Mouse (Mus musculus): ENCODE results near the gene Irf1.

Irf1 gene

DNA sequence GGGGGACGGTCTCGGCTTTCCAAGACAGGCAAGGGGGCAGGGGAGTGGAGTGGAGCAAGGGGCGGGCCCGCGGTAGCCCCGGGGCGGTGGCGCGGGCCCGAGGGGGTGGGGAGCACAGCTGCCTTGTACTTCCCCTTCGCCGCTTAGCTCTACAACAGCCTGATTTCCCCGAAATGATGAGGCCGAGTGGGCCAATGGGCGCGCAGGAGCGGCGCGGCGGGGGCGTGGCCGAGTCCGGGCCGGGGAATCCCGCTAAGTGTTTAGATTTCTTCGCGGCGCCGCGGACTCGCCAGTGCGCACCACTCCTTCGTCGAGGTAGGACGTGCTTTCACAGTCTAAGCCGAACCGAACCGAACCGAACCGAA is at the start of gene Irf1:
Gene Irf1 (plus strand): TSS at position 255 of the 365 bp plus-strand sequence.
- DNase-seq: peak; percentile 96 to 98

DNA sequence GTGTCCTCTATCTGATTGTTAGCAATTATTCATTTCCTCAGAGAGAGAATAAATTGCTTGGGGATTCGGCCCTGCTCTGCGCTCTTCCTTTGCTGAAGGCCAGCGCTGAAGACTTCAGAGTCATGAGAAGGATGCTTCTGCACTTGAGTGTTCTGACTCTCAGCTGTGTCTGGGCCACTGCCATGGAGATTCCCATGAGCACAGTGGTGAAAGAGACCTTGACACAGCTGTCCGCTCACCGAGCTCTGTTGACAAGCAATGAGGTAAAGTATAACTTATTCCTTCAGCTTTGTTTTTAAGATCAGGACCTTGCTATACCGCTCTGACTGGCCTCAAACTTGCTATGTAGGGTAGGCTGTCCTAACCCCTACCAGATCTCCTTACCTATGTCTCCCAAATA is 49.1 kb upstream of the Irf1 start, which contains the start of gene Il5:
Gene Il5 (plus strand): TSS at position 80 of the 400 bp plus-strand sequence.
- DNase-seq: no peak

DNA sequence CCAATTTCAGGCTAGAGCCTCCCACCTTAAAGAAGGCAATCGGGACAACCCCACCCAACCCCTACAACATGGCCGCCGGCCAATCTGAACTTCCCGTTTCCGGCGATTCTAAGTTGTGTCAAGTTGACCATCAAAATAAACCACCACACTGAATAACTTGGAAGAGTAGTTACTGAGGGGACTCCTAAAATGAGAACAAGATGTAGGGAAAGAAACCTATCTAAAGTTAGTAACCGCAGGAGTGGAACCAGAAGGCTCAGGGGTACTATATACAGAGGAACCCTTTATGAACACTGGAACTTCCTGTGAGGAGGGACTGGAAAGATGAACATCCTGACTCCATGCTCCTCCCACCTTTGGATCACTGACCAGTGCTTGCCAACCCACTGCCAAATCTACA is 38.4 kb upstream of the Irf1 start:
- no peak for DNase-seq

DNA sequence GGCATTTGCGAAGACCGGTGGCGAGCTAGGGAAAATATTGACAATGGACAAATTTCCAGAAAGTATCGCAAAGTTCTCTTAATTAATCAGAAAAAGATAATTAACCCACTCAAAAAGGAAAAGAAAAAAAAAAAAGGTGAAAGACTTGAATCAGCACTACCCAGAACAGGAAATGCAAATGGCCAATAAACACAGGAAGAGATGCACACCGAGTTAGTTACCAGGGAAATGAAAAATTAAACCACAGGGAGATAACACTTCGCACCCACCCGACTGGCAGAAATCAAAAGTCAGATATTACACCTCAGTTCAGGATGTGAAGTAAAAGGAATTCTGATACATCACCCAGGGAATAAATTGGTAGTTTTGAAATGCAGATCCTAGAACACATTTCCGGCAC is 37.6 kb upstream of the Irf1 start:
- no peak for DNase-seq

DNA sequence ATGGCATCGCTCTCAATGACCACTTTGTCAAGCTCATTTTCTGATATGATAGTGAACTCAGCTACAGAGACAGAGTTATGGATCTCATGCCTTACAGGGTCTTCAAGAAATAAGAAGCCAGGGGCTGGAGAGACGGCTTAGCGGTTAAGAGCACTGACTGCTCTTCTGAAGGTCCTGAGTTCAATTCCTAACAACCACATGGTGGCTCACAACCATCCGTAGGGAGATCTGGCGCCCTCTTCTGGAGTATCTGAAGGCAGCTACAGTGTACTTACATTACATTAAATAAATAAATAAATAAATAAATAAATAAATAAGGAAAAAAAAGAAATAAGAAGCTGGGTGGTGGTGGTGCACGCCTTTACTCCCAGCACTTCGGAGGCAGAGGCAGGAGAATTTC is 36.0 kb upstream of the Irf1 start:
- DNase-seq: no peak

DNA sequence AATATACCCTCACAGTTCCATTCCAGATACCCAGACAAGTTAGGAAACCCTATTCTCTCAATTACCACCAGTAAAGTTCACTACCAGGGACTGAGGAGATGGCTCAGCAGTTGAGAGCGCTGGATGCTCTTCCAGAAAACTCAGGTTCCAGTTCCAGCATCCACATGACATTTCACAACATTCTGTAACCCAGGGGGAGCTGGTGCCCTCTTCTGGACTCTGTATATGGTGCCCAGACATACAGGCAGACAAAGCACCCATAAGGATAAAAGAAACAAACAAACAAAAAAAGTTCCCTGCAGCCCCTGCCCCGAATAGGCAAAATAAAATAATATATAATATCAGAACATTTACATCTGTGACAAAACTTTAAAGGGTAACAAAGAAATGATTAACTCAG is 35.4 kb upstream of the Irf1 start:
- DNase-seq: no peak

DNA sequence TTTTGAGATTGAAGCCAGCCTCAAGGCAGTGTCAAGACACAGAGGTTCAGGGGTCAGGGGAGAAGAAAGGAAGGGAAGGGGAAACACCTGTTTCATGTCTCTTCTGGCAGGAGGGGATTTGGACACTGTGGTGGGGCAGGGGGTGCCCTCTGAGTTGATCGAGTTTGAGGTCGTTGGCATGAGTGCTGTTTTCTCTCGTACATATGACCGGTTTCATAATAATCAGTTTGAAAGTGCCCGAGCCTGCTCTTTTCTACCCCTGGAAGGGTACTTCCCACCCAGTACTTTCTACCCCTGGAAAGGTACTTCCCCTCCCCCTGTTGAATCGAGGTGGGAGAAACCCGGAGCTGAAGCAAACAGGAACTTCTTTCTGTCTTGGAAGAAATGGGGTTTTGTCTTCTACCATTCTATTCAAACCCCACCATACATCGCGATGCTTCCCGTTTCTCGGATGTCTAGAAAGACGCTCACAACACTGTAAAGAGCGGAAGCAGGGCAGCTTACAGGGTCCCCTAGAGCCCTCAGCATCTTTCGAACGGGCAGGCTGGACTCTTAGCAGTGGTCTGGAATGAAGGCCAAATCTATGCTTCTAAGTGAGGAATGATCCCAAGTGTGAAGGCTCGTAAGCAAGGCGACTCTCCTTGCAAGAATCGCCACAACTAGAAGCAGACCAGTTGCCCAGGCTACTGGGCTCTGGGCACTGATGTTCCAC is 34.7 kb upstream of the Irf1 start:
- DNase-seq: no peak

DNA sequence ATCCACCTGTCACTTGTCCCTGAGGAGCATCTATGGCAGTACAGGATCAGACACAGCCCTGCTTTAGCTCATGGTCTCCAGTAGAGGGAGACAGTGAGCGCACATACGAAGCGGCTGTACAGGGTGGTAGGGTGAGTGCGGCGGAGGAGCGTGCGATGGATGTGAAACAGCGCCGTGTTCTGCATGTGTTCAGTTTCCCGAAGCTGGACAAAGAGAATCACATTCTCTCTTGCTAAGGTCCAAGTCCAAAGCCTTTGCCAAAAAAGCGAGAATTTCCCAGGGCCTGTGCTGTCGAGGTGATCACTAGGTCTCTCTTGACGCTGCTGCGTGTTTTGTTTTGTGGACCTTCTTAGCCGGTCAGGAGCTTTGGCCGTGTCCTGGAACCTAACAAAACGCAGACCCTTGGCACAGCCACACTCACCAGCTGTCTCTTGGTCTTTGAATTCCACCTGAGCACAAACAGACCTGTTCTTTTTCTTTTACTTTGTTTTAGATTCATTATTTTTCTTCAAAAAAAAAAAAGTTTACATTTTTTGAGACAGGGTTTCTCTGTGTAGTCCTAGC is 34.0 kb upstream of the Irf1 start:
- DNase-seq: peak; percentile 60 to 71

DNA sequence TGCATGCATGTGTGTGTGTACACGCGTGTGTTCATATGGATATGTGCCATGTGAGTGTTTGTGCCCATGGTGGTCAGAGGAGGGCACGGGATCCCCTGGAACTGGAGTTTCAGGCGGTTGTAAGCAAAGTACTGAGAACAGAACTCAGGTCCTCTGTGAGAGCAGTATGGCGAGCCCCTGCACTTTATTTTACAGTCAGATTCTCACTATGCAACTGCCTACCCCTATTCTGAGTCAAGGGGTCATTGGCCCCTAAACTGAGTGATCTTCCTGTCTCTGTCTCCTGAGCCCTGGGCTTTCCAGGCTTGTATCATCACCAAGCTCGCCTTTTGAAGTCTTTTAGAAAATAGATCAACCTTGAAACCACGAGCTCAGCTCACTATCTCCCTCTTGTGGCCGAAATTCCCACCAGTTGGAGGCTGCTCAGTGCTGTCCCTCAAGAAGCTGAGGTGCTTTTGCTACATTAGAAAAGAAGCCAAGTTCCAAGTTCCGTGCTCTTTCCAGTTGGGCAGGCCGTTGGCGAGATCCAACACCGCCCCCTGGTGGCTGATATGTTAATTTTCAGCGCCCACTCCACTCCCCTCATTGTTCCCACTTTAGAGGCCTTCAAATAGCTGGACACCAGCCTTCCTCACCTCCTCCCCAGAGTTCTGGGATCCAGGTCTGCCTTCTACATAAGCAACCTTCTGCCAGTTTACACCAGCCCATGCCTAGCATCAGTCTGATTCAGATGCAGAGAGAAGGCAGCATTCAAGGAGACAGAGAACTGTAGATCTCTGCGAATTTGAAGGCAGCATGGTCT is 32.8 kb upstream of the Irf1 start:
- DNase-seq: peak; percentile 69

DNA sequence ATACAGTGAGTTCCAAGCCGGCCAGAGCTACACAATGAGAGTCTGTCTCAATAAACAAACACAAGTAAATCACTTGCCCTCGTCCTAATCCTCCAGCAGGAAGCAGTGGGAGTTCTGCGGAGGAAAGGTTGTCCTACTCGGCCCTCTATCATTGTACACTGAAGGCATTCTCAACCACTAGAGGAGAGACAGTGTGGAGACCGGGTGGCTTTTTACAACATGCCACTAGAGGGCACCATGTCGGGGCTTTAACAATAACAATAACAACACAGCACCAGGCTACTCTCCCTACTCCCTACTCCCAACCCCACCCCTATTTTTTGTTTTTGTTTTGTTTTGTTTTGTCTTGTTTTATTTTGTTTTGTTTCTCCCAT is 32.3 kb upstream of the Irf1 start:
- peak; percentile 59 to 61 for DNase-seq

DNA sequence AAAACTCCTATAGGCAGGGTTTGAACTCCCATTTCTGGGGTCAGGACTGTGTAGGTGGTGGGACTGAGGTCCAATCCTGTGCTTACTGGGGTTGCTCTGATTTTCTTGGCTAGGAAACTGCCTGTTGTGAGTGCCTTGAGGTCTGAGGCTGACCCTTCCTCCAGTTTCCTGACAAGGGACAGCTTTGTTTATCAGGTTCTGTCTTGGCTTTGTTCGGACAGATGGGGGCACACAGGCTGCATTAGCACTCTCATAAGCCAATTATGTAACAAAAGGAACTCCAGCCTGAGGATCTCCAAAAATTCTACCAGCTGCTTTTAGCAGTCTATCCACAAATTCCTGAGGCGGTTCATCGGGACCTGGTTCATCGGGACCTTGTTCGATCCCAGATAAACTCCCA is 27.5 kb upstream of the Irf1 start:
- DNase-seq: no peak

DNA sequence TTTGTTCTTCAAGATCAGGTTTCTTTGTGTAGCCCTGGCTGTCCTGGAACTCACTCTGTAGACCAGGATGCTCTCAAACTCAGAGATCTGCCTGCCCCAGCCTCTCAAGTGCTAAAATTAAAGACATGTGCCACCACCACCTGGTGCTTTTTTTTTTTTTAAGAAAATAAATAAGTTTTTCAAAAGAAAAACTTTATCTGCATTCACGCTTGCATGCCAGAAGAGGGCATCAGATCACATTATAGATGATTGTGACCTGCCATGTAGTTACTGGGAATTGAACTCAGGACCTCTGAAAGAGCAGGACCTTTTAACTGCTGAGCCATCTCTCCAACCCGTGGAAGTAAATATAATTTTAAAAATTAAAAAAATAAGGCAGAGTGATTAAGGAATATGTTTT is 24.6 kb upstream of the Irf1 start:
- no peak for DNase-seq

DNA sequence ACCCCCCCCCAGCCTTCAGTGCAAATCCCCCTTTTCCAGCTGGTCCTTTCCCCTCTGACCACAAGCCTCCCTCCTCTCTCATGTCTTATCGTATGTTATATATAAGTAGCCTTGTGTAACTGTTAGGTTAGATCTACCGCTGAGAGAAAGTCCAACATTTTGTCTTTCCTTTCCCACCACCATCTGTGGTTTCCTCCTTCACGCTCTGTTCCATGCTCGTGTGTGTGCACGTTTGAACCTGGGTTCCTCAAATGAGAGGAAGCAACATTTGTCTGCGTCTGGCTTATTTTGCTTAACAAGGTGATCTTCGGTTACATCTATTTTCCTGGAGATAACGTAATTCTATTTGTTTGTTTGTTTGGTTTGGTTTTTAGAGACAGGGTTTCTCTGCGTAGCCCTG is 21.8 kb upstream of the Irf1 start:
- DNase-seq: no peak

DNA sequence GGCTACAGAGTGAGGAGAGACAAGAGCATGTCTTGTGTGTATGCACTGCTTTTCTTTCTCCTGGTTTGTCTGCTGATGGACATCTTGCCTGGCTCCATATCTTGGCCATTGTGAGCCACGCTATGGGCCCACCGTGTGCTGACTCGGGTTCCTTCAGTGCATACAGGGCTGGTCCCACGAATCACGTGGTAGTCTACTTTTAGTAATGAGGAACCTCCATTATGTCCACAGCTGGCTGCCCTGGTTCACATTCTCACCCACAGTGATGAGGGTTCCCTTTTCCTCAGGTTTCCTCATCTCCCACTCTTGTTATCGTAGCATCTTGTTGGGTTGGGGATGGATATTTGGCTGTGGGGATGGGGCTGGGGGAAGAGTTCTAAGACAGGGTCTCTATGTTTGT is 21.2 kb upstream of the Irf1 start:
- DNase-seq: no peak

DNA sequence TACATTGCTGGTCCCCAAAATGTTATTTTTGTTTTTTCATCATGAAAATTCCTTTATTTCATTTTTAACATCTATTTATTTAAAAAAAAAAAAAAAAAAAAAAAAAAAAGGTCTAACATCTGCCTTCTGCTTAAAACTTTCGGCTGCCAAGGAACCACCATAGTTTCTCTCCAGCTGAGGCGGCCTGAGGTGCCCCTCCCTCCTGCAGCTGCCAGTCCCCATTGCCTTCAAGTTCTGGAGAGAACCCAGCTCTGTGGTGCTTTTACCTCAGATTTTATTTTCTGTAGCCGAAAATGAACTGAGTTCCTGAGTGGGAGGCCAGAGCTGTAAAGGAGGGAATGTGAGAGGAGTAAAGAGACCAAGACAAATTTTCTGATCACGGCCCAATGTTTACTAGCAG is 20.5 kb upstream of the Irf1 start:
- peak in 1 of 2 experiments; percentile 59 for DNase-seq

DNA sequence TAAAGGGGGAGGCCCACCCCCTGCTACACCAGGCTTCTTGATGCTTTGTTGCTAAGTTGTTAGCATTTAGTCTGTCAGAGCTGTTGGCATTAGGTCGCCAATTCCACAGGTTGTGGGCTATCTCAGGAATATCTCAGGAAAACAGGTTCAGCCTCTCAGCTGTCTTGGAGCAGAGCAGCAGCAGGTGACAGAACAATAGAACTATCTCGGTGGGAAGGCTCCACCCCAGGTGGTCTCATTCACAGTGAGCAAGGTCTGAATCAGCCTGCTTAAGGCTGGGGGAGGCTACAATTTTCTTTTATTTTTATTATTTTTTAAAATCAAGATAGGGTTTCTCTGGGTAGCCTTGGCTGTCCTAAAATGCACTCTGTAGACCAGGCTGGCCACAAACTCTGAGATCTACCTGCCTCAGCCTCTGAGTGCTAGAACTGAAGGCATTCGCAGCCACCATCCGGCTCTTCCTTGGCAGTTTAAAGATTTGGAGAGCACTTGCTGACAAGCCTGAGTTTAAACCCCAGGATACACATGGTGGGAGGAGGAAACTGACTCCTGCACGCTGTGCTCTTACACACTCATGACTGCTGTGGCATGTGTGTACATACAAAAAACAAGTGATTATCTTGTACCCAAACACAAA is 20.0 kb upstream of the Irf1 start:
- no peak for DNase-seq

DNA sequence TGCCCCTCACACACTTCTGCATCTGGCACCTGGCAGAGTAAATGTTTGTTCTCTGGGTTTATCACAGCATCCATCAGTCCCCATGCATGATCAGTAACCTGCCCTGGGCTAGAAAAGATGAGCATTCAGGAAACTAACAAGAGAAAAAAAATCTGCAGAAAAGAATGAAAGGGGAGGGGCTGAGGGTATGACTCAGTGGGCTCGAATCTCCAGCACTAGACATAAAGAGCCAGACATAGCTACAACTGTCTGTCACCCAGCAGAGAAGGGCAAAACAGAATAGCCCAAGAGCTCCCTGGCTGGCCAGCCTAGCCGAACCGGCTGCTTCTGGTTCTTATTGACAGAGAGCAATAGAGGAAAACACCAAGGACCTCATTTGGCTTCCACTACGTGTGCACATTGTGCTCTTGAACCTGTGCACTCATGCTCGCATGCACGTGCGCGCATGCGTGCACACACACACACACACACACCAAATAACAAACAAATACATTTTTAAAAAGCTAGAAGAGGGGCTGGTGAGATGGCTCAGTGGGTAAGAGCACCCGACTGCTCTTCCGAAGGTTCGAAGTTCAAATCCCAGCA is 14.7 kb upstream of the Irf1 start:
- DNase-seq: peak in 1 of 2 experiments; percentile 46

DNA sequence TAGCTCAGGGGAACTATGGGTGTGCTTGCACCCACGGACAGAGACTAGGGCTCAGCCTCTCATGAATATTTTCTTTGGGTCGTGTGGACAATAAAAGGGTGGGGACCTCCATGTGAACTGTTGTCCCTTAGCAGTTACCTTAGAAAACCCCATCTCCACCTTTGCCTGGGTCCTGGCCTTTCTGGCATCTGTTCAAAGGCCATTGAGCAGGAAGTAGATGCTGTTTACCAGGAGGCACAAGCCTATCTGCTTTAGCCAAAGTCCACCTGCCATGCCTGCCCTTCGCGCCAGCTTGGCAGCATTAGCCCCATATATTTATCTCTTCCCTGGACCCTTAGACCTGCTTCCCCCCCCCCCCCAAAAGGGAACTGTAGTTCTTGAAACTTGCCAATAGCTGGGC is 12.2 kb upstream of the Irf1 start:
- peak in 1 of 2 experiments; percentile 12 for DNase-seq

DNA sequence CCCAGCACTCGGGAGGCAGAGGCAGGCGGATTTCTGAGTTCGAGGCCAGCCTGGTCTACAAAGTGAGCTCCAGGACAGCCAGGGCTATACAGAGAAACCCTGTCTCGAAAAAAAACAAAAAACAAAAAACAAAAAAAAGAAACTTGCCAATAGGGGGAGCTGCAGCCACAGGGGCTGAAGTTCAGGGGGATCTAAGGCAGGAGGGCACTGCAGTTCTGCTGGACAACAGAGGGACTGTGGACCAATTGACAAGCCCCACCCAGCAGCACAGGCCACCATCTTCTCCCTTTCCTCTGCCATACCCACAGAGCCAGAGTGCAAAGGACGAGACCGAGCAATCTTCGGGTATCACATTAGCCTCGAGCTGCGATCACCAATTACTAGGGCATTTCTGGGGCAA is 11.8 kb upstream of the Irf1 start:
- peak in 1 of 2 experiments; percentile 19 for DNase-seq

DNA sequence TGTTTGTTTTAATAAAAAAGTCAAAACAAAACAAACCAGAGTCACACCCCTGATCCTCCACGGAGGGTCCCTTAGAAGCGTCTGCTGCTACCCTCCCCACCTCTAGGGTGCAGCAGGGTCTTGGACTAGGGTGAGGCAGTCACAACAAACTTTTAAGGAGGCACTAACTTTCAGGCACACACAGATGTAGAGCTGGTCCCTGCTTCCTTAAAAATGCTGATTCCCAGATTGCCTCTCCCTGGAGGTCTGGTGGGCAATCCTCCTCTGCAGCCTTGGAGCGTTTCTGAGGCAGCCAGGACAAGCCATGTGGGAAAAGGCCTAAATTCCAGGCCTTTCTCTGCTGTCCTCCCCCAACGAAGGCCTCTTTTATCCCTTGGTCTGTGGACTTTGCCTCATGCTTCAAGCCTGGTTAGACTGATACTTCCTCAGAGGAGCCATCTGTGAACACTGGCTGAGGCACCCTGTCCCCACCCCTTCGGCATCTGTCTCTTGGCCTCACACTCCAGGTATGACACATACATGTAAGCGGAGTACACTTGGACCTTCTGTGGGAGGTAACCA is 10.9 kb upstream of the Irf1 start:
- peak; percentile 49 to 64 for DNase-seq

DNA sequence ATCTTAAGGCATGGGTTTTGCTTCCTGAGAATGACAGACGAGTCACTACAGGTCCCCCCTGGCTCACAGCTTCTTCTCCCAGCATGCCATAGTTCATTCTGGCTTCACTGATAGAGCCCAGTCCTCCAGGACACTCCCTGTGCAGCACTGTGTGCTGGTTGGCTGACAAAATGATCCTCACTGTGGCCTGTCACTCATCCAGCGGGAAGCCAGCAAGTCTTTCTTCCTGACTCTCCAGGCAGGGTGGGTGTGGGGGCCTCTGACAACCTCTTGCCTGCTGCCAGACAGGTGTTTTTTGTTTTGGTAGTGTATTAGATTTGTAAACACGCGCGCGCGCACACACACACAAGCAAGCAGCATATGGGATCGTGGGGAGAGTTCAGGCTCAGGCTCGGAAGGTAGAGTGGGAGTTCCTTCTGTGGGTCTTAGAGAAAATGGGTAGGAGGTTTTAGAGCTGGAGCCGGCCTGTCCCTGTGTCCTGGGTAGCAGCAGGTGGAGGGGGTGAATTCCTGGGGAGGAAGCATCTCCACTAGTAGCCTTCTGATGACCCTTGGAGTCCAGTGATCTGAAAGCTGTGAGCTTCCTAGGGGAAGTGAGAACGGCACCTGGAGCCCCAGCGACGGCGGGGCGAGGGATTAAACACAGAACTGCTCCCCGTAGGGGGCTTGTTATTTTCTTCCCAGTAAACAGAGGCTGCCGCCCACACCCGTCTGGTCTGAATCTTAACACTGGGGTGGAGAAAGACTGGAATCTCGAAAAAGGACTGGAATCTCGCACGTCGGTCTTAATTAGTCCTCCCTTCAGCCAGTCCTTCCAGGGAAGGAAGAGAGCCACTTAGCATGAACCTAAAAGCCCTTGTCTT is 10.0 kb upstream of the Irf1 start:
- DNase-seq: peak in 1 of 2 experiments; percentile 13

DNA sequence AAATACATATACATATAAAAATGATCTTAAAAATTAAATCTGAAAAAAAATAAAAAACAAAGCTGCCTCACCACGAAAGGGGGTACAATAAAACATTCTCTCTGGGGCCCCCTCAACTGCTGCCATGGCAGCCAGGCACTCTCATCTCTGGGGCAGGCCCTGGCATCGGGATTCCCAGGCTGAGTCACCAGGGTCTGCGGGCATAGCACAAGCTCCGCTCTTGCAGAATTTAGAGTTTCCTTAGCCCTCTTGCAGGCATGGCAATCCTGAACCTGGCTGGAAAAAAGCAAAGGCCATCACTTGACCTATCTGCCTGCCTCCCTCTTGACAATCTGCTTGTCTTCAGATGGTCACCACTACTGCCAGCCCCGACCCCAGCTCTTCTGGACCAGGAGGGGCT is 8.5 kb upstream of the Irf1 start:
- peak in 1 of 2 experiments; percentile 13 for DNase-seq

Measured in thymus, postnatal 36 days (tissue).